Mouse (Mus musculus) retina, adult 2 months (tissue): Measurements from ENCODE around the gene Qdpr.
A peak's percentile ranks its signal among the peaks of the same experiment; 100 is the strongest.
"Not testable (repeated sequence)": the region's sequence is repeated elsewhere in the genome, so short reads cannot be mapped to it uniquely, and the experiment has no call there.

Experiments
- DNase-seq: peaks from one replicate; pipeline ENCODE4 v3.0.0-alpha.2; 2012; ENCODE audit warnings: low read depth, low spot score

Gene Qdpr

DNA sequence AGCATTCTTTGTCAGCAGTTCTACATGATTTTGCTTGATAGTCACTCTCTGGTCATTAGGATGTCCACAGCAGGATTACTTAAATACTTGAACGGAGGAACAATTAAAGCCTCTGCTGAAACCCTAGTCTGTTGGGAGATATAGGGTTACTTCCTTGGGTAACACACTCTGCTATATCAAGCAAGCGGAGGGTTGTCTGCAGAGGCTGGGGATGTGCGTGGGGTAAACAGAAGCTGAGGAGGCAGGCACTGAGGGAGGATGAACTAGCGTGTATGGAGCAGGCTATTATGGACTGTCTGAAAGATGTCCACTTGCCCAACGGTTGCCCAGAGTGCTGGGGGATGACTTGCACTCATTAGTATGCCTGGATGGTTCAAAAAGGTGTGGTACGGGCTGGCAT is 3.4 kb upstream of the Qdpr start, which contains the start of gene Clrn2:
Clrn2 (plus strand) TSS at position 301 of the 400 bp plus-strand sequence.
- no peak for DNase-seq

DNA sequence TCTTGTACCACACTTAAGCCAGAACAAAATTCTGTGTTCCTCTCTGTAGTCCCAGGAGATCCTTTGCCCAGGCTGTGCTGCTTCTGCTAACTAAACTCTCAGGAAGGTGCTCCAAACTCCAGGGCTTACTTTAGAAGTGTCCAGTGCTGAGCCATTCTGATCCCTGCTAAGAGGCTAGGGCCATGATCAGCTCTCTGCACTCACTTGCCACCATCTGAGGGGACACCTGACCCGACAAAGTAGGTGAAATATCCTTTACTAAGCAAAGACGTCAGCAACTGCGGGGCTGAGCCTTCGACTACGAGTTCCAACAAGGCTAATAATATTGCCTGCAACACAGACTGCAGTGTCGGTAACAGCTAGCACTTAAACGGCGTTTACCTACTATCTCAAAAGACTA is 830 bp downstream of the Qdpr start:
- no peak for DNase-seq

- no peak for DNase-seq
Observed at GRCm38 (mm10) chr5:45448676-45449075, 1.4 kb downstream of the Qdpr start.

- no peak for DNase-seq
Observed at GRCm38 (mm10) chr5:45444130-45444832, 5.8 kb downstream of the Qdpr start.

GRCm38 (mm10) chr5:45441745-45442144 is 8.3 kb downstream of the Qdpr start:
- DNase-seq, result no peak

- no peak for DNase-seq
Observed at GRCm38 (mm10) chr5:45441124-45441523, 8.9 kb downstream of the Qdpr start.

GRCm38 (mm10) chr5:45438301-45438700 is 11.7 kb downstream of the Qdpr start:
- no peak for DNase-seq

DNA sequence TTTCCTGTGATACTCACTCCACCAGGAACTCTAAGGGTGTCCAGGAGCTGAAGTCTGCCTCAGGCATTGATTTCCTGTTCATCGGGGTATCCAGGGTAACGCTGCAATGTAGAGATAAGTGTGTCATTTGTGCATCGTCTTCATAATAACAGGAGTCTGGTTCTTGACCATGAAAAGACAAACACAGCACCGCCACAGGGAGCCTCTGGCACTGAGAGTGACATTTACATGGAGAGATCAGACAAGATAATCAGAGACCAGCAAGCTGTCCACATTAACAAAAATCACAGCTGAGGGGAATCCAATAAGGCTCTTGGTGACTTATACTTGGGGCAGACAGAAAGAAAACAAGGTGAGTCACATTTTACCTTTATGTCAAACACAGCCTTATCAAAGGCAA is 12.2 kb downstream of the Qdpr start:
- DNase-seq, result no peak

GRCm38 (mm10) chr5:45435967-45436950 is 13.8 kb downstream of the Qdpr start:
- DNase-seq, result no peak

DNA sequence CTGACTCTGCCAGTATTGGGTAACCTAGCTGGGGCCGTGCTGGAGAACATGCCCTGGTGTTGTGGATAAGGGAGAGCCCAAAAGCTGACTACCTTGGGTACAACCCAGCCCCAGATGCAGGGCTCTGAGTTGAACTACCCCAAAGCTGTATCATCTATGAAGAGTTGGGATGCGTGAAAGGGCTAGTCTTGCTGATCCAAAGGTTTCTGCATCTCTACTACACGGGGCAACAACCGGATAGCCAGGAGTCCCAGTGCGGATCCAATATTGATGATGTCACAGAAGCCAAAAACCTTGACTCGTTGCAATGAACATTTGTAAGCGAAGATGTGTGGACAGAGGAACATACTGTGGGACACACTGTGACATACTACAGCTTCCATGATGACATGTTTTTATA is 22.1 kb downstream of the Qdpr start:
- DNase-seq, result no peak

- no peak for DNase-seq
Observed at GRCm38 (mm10) chr5:45426416-45427034, 23.5 kb downstream of the Qdpr start.

- DNase-seq, result not testable (repeated sequence)
Observed at GRCm38 (mm10) chr5:45425771-45426170, 24.3 kb downstream of the Qdpr start.

- no peak for DNase-seq
Observed at GRCm38 (mm10) chr5:45424021-45424886, 25.8 kb downstream of the Qdpr start.

- no peak for DNase-seq
Observed at GRCm38 (mm10) chr5:45421881-45422844, 27.9 kb downstream of the Qdpr start.

DNA sequence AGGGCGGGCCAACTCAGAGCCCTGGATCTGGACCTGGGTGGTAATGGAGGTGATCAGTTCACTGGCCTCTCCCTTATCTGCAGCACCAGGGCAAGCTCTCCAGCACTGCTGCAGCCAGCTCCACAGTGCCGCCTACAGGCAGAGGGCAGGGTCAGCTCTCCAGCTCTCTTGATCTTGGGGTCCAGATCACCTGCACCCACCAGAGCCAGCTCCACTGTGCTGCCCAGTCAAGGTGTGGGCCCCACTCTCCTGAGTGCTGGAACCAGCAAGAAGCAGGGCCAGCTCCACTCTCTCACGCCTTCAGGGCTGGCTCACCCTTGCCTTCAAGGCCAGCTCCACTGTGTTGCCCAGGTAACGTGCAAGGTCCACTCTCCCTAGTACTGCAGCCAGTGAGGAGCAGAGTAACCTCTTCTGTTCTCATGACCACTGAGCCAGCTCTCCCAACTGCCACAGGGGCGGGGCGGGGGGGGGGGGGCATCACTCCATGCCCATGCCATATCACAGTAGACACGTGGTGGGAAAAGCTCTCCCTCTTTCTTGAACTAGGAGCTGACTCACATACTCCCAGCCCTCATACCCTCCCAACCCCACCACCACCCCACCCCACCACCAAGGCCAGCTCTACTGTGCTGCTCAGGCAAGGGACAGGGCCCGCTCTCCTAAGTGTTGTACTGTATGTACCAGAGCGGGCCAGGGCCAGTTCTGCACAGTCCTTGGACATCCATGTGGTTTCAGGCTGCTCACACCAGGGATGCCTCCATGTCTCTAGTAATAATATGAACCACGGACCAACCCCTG is 30.0 kb downstream of the Qdpr start:
- DNase-seq, result no peak

DNA sequence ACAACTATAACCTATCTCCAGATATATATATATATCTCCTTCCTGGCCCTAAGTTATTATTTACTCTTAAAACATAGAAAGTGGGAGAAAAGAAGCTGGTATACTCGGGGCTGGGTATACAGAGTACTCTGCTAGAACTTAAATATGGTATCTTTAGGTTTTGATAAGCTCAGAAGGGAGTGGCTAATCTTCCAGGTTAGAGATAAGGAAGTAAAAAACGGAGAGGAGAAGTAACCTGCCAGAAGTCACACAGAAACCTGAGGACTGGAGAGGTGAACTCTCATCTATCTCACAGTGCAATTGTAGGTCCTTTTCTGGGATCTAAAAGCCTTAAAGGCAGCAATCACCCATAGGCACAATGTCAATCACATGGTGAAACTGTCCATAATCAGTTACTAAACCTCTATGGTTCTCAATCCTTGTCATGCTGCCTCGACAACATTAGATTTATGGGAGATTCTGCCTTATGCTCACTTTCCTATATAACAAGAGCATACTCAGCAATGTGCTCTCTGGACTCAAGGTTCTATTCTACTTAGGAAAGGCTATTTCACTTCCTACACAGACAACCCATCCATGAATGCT is 32.1 kb downstream of the Qdpr start:
- DNase-seq, result no peak

DNA sequence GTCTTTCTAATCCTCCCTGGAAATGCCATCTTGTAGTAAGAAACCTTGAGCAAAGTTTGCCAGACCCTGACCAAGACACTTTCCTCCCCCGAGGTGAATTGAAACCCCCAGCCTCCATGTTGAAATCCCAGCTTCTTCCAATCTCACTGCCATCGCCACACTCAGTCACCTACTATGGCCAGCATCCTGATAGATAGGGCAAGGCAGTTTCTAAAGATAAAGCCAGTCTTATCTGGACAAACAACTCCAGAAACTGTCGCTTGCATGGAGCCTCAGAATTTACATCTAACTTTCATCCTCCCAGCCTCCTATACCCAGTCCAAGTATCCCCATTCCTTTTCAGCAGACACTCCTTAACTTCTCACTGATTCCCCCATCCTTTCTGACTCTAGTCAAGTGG is 33.6 kb downstream of the Qdpr start:
- no peak for DNase-seq

GRCm38 (mm10) chr5:45406129-45406528 is 43.9 kb downstream of the Qdpr start:
- no peak for DNase-seq

- peak; percentile 32 for DNase-seq
Observed at GRCm38 (mm10) chr5:45402632-45403031, 47.4 kb downstream of the Qdpr start.
